Mouse (Mus musculus): ENCODE results near the gene Cbx8.

- TF ChIP-seq CTCF (IDR thresholded peaks at IDR 0.05; ENCODE audit: low read depth) = no peak
- no peak for TF ChIP-seq EP300 (optimal IDR thresholded peaks at IDR 0.05)
Measured at GRCm38 (mm10) chr11:119046601-119047245, 6.0 kb upstream of the Cbx8 start.

All from stomach, postnatal 0 days (tissue).